In genomic region chr2:170252255-170253034, GRCm38 (mm10) we compare ENCODE assay signal across 9 mouse cellular contexts.
DNase-seq lines count a peak whose midpoint lies in the region; ATAC-seq and TF ChIP-seq lines count a peak whose summit lies in the region.
"Had no signal": no experiment of that assay in that cellular context is flagged by ENCODE, and none has a peak within 500 bp of the region (broad histone marks: within the 10 kb centered on the region; RNA-seq: fewer than 3 reads in every experiment).

No protein-coding gene starts in this region.

- ATAC-seq in common myeloid progenitor, adult 5-6 weeks (replicated peaks; ENCODE audit: low read depth, poor library complexity, severe bottlenecking): peak; percentile 87
- peak; percentile 57; the same call in 1 of the 2 replicates for ATAC-seq in liver, embryonic 14.5 days (ENCODE audit: insufficient read depth)

- no peak overlapping the region for H3K4me3 ChIP-seq in liver, embryonic 14.5 days (ENCODE audit: insufficient read depth in 1 of 2, low read depth in 2 of 2, low read length in 2 of 2)
- H3K4me3 ChIP-seq: hindbrain, embryonic 15.5 days had no signal

- no peak for TF ChIP-seq CTCF in liver, embryonic 14.5 days (IDR thresholded peaks at IDR 0.05; ENCODE audit: low read depth)

- H3K27me3 ChIP-seq in liver, embryonic 14.5 days (ENCODE audit: control insufficient read depth, insufficient read depth, low read length): no peaks in the 10 kb centered on the region
- H3K27me3 ChIP-seq: hindbrain, embryonic 15.5 days had no signal

- DNase-seq in gastrocnemius, adult 18-20 months (ENCODE audit: low spot score): peak; percentile 18
- DNase-seq in gastrocnemius, postnatal 4 days (ENCODE audit: low spot score in 2 of 2): no peak
- DNase-seq in CD4-positive helper T cell, adult 2 months (ENCODE audit: low read depth, low spot score): peak; percentile 73
- DNase-seq in liver, embryonic 14.5 days (ENCODE audit: low read depth in 3 of 3, low spot score in 3 of 3): peak; percentile 34 to 52 (median 39)
- peak; percentile 35 for DNase-seq in spleen, adult 12 weeks (ENCODE audit: low spot score)
- no peak for DNase-seq in cerebellum, postnatal 36 days
- DNase-seq in cerebellum, adult 9-11 months: no peak

- H3K36me3 ChIP-seq in liver, embryonic 14.5 days (replicated peaks; ENCODE audit: control insufficient read depth, insufficient read depth, low read depth): no peaks in the 10 kb centered on the region
- H3K36me3 ChIP-seq: hindbrain, embryonic 15.5 days had no signal

- no peak for TF ChIP-seq EP300 in liver, embryonic 14.5 days (IDR thresholded peaks at IDR 0.05; ENCODE audit: low read depth)

- peaks cover 0 to 14% of the 10 kb centered on the region in 2 experiments; a peak in 2 of 4 replicates for H3K4me1 ChIP-seq in liver, embryonic 14.5 days (replicated peaks; ENCODE audit: control insufficient read depth in 2 of 2, insufficient read depth in 2 of 2, low read length in 1 of 2)
- H3K4me1 ChIP-seq: hindbrain, embryonic 15.5 days had no signal

- no peak overlapping the region for H3K27ac ChIP-seq in liver, embryonic 14.5 days
- H3K27ac ChIP-seq: hindbrain, embryonic 15.5 days had no signal

- no peaks in the 10 kb centered on the region for H3K9me3 ChIP-seq in liver, embryonic 14.5 days (ENCODE audit: control insufficient read depth, low read length)
- H3K9me3 ChIP-seq: hindbrain, embryonic 15.5 days had no signal

- H3K9ac ChIP-seq in liver, embryonic 14.5 days (replicated peaks): no peak overlapping the region
- H3K9ac ChIP-seq: hindbrain, embryonic 15.5 days had no signal

- H3K4me2 ChIP-seq in liver, embryonic 14.5 days (ENCODE audit: low read depth): peak overlapping the region; percentile 33
- H3K4me2 ChIP-seq: hindbrain, embryonic 15.5 days had no signal

- 18% methylated on average over 14 of the region's 14 CpGs for WGBS in liver, embryonic 14.5 days (ENCODE audit: insufficient replicate concordance)

Comparison
In these comparisons a context has a peak if more than half of its experiments do, and no peak if none do; other contexts are left out.
1. DNase-seq: peak in gastrocnemius, adult 18-20 months (single experiment), CD4-positive helper T cell, adult 2 months (single experiment), liver, embryonic 14.5 days (3 of 3) and spleen, adult 12 weeks (single experiment); none in gastrocnemius, postnatal 4 days (0 of 2), cerebellum, postnatal 36 days (0 of 2) and cerebellum, adult 9-11 months (single experiment).